Mouse (Mus musculus): ENCODE measurements at regions not wholly inside any gene's neighbourhood (a gene's known extent, or its start where the extent isn't known, plus 50 kb on each side); places are given as distances from the start of the nearest gene placed in this dataset.

GRCm38 (mm10) chr15:31087607-31088006, 136.5 kb upstream of the Dap start:
- no peak for DNase-seq

- DNase-seq, result peak; percentile 17
Observed at GRCm38 (mm10) chr15:31091916-31092570, 132.1 kb upstream of the Dap start.

GRCm38 (mm10) chr15:31096206-31096605, 127.9 kb upstream of the Dap start:
- DNase-seq, result no peak

- DNase-seq, result no peak
Observed at GRCm38 (mm10) chr15:31097301-31097700, 126.8 kb upstream of the Dap start.

GRCm38 (mm10) chr15:31104743-31105142, 119.4 kb upstream of the Dap start:
- DNase-seq, result no peak

GRCm38 (mm10) chr15:31106907-31107306, 117.2 kb upstream of the Dap start:
- no peak for DNase-seq

- DNase-seq, result no peak
Observed at GRCm38 (mm10) chr15:31113216-31113615, 110.9 kb upstream of the Dap start.

- DNase-seq, result no peak
Observed at GRCm38 (mm10) chr15:31117338-31117737, 106.8 kb upstream of the Dap start.

- DNase-seq, result no peak
Observed at GRCm38 (mm10) chr15:31120147-31120546, 104.0 kb upstream of the Dap start.

GRCm38 (mm10) chr15:31125784-31126183, 98.3 kb upstream of the Dap start:
- DNase-seq, result no peak

- no peak for DNase-seq
Observed at GRCm38 (mm10) chr15:31126999-31127398, 97.1 kb upstream of the Dap start.

GRCm38 (mm10) chr15:31134891-31135290, 89.2 kb upstream of the Dap start:
- DNase-seq, result no peak

- DNase-seq, result no peak
Observed at GRCm38 (mm10) chr15:31138637-31139036, 85.5 kb upstream of the Dap start.

GRCm38 (mm10) chr15:31141750-31142149, 82.4 kb upstream of the Dap start:
- no peak for DNase-seq

GRCm38 (mm10) chr15:31148251-31149145, 75.6 kb upstream of the Dap start:
- DNase-seq, result no peak

GRCm38 (mm10) chr15:31149855-31150254, 74.3 kb upstream of the Dap start:
- no peak for DNase-seq

GRCm38 (mm10) chr15:31150546-31151471, 73.3 kb upstream of the Dap start:
- peak; percentile 62 for DNase-seq

- DNase-seq, result no peak
Observed at GRCm38 (mm10) chr15:31155141-31155540, 69.0 kb upstream of the Dap start.

GRCm38 (mm10) chr15:31166543-31167105, 57.5 kb upstream of the Dap start:
- DNase-seq, result no peak

- DNase-seq, result no peak
Observed at GRCm38 (mm10) chr15:31167506-31167905, 56.6 kb upstream of the Dap start.

GRCm38 (mm10) chr15:31168191-31168590, 55.9 kb upstream of the Dap start:
- no peak for DNase-seq

Data from heart, postnatal 4 days (tissue).